Mouse (Mus musculus) erythroid progenitor cell, adult 5-6 weeks (primary cell): ENCODE measurements around the gene Atad3a. TPM values are rescaled to one million over a fixed set of nuclear protein-coding genes. Genes with fewer than 3 reads are reported as not detected.

Experiments used
- ATAC-seq: replicated peaks from 2 replicates; pipeline ENCODE4 v1.8.0; 2016; ENCODE audit warnings: moderate number of reproducible peaks, mild to moderate bottlenecking, moderate TSS enrichment, inconsistent platforms; ENCODE audit not compliant: poor library complexity, low FRiP score, severe bottlenecking
- total RNA-seq, 2 experiments: library from RNA; stranded (forward) in 1 of 2; stranded (reverse) in 1 of 2; fragments of 150-400 nt in 1 of 2; fragments of 186-747, 209-891 nt in 1 of 2; gene quantifications; 2 replicates each; pipeline versions ENCODE4 v1.2.3 to v1.2.4; 2015 to 2017; ENCODE audit warnings: low replicate concordance in 2 of 2

The Atad3a gene
- total RNA-seq, 2 experiments from 2014 or later, result 0.84 to 5.1 TPM

DNA sequence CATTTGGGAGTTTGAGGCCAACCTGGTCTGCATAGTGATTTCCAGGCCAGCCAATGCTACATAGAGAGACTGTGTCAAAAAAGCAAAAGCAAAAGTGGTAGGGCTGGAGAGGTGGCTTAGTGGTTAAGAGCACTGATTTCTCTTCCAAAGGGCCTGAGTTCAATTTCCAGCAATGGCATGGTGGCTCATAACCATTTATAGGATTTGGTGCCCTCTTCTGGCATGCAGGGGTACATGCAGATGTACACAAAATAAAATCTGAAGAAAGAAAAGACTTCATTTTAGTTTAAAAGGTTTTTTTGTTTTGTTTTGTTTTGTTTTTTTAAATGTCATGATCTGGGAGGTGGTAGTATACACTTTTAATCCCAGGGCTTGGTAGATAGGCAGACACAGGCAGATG lies 60.5 kb downstream of the Atad3a start:
- ATAC-seq, result no peak

DNA sequence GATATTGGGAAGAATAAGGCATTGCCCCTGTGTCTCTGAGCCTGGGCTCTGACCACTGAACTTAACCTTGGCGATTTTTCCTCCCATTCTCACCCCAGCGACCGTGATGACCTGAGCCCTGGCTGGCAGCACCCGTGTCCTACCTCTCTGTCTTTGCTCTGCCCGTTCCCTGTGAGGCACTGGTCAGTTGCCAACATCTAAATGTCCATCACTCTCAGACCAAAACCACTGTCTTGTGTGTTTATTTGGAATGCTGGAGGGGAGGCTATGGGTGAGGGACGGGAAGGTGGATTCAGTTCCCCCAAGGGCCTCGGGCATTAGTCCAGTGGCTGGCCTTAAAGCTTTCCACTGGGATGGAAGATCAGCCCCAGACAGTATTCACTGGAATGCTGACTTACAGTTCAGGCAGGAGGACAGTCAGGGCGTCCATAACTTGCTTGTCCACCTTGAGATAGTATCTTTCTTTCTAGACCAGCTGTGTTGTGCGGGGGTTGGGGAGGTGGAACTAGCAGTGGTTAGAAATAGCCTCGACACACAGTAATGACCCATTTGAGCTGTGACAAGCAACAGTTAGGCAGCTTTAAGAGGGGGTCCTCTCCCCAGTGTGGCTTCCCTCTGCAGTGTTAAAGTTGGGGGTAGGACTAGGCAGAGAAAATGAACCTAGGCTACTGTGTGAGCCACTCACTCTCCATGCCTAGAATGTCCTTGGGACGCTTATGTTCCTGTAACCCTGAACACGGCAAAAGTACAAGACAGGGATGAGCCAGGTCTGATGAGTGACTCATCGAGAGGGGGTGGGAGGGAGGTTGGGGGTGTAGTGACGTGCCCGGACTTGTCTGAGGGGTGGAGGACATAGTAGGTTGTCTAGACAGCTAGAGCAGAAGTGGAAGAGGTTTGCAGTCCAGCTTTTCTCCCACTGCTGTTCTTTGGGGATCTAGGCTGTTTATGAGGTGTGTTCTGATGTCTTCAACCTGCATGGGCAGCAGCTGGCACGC lies 64.3 kb downstream of the Atad3a start:
- no peak for ATAC-seq

DNA sequence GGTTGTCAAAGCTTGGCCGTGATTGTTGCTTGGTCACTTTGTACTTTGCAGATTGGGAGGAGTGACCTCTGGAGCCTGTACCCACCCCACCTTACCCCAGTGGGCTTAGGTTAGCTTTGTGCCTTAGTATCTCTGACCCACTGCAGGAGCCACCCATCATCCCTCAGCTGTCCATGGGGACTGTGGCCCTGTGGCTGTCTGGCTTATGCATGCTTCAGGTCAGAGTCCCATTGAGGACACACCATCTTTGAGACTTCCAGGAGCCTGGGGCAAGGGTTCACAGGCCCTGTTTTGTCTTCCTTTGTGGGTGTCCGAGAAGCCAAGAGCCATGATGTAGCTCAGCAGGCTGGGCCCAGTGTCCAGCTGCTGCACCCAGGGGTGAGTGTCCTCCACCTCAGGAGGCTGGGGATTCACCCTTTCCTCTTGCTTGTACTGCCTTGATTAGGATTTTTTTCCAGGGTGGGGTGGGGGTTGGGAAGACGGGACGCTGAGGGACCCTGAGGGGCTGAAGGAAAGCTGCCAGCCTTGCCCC lies 65.3 kb downstream of the Atad3a start:
- ATAC-seq, result no peak

DNA sequence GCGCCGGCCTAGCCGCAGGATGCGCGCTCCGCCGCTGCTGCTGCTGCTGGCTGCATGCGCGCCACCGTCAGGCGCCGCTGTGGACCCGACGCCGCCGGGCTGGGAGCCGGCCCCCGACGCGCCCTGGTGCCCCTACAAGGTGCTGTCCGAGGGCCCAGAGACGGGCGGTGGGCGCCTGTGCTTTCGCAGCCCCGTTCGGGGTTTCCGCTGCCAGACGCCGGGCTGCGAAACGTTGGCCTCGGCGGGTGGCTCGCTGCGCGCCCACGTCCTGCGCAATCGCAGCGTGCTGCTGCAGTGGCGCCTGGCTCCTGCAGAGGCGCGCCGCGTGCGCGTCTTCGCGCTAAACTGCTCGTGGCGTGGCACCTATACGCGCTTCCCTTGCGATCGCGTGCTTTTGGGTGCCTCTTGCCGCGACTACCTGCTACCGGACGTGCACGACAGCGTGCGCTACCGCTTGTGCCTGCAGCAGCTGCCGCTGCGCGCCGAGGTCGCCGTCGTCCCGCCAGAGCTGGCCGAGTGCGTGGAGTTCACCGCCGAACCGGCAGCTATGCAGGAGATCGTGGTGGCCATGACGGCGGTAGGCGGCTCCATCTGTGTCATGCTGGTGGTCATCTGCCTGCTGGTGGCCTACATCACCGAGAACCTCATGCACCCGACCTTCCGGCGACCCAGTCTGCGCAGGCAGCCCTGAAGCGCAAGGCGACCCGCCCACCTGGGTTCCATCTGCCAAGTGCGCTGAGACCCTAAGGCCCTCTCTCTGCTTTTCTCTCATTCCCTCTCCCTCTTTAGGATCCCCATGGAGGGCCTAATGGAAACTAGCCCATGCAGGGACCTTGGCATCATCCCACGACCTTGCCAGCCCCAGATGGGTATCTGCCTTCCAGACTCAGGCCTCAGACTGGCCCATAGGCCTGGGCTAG lies 66.2 kb downstream of the Atad3a start:
- ATAC-seq, result no peak

DNA sequence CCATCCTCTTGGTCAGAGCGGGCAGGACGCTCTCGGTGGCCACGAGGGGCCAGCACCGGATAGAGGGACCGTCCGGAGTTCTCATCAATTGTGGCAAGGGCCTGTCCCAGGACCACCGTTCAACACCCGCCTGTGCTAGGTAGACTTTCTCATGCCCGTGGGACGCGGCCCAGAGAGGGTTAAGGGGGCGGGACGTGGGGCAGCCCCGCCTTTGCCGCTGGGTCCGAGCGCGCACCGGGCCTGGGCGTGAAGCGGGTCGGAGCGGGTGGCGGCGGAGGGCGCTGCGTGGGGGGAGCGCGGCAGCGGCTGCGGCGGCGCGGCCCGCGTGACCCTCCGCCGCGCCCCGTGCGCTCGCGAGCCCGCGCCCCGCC lies 66.8 kb downstream of the Atad3a start, which contains the start of gene Fndc10:
Gene Fndc10 (plus strand): TSS at position 232 of the 371 bp plus-strand sequence.
- no peak for ATAC-seq

DNA sequence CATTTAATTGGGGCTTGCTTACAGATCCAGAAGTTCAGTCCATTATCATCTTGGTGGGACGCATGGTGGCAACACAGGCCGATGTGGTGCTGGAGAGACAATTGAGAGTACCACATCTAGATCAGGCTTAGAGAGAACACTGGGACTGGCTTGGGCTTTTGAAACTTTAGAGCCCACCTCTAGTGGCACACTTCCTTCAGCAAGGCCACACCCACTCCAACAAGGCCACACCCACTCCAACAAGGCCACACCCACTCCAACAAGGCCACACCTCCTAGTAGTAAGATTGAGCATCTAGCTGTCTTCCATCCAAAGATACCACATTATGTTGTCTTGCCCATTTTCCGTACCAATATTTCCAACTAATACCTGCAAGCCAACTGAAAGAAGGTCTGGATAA lies 68.5 kb downstream of the Atad3a start:
- no peak for ATAC-seq

Other genes with a start within 250 kb of the Atad3a start
- 25.9 and 26.0 TPM in 2 replicates for gene Nadk, start 198.7 kb downstream of the Atad3a start, total RNA-seq (2015; ENCODE audit: low replicate concordance)
- 9.9 and 12.9 TPM in 2 replicates for gene Nadk, start 198.7 kb downstream of the Atad3a start, total RNA-seq (2017; ENCODE audit: low replicate concordance)
- 10.9 and 31.4 TPM in 2 replicates for gene Slc35e2, start 159.7 kb downstream of the Atad3a start, total RNA-seq (2015; ENCODE audit: low replicate concordance)
- 12.2 and 14.1 TPM in 2 replicates for gene Slc35e2, start 159.7 kb downstream of the Atad3a start, total RNA-seq (2017; ENCODE audit: low replicate concordance)
- gene Cdk11b, start 136.2 kb downstream of the Atad3a start, total RNA-seq (2015; ENCODE audit: low replicate concordance), result 28.5 and 59.5 TPM in 2 replicates
- gene Cdk11b, start 136.2 kb downstream of the Atad3a start, total RNA-seq (2017; ENCODE audit: low replicate concordance), result 53.6 and 56.3 TPM in 2 replicates
- not detected in 2 replicates for gene Gm10563, start 115.7 kb downstream of the Atad3a start, total RNA-seq (2015; ENCODE audit: low replicate concordance)
- gene Gm10563, start 115.7 kb downstream of the Atad3a start, total RNA-seq (2017; ENCODE audit: low replicate concordance), result not detected in 2 replicates
- not detected in 2 replicates for gene Mmp23, start 107.7 kb downstream of the Atad3a start, total RNA-seq (2015; ENCODE audit: low replicate concordance)
- not detected in 2 replicates for gene Mmp23, start 107.7 kb downstream of the Atad3a start, total RNA-seq (2017; ENCODE audit: low replicate concordance)
- 0.84 and 2.9 TPM in 2 replicates for gene Mib2, start 91.9 kb downstream of the Atad3a start, total RNA-seq (2015; ENCODE audit: low replicate concordance)
- 3.2 and 6.6 TPM in 2 replicates for gene Mib2, start 91.9 kb downstream of the Atad3a start, total RNA-seq (2017; ENCODE audit: low replicate concordance)
- gene Fndc10, start 66.8 kb downstream of the Atad3a start, total RNA-seq (2015; ENCODE audit: low replicate concordance), result not detected in 2 replicates
- gene Fndc10, start 66.8 kb downstream of the Atad3a start, total RNA-seq (2017; ENCODE audit: low replicate concordance), result not detected in 2 replicates
- 44.9 and 65.6 TPM in 2 replicates for gene Ssu72, start 56.3 kb downstream of the Atad3a start, total RNA-seq (2015; ENCODE audit: low replicate concordance)
- 37.0 and 57.2 TPM in 2 replicates for gene Ssu72, start 56.3 kb downstream of the Atad3a start, total RNA-seq (2017; ENCODE audit: low replicate concordance)
- gene Tmem240, start 26.3 kb downstream of the Atad3a start, total RNA-seq (2015; ENCODE audit: low replicate concordance), result not detected in 2 replicates
- not detected in 2 replicates for gene Tmem240, start 26.3 kb downstream of the Atad3a start, total RNA-seq (2017; ENCODE audit: low replicate concordance)
- gene Vwa1, start 13.6 kb upstream of the Atad3a start, total RNA-seq (2015; ENCODE audit: low replicate concordance), result not detected in 2 replicates
- 0.68 TPM in 1 of 2 replicates, not detected in the other for gene Vwa1, start 13.6 kb upstream of the Atad3a start, total RNA-seq (2017; ENCODE audit: low replicate concordance)
- gene Tmem88b, start 24.8 kb upstream of the Atad3a start, total RNA-seq (2015; ENCODE audit: low replicate concordance), result 0.42 and 1.1 TPM in 2 replicates
- 0.83 and 1.3 TPM in 2 replicates for gene Tmem88b, start 24.8 kb upstream of the Atad3a start, total RNA-seq (2017; ENCODE audit: low replicate concordance)
- not detected in 2 replicates for gene Ankrd65, start 29.3 kb upstream of the Atad3a start, total RNA-seq (2015; ENCODE audit: low replicate concordance)
- 1.0 and 9.8 TPM in 2 replicates for gene Ankrd65, start 29.3 kb upstream of the Atad3a start, total RNA-seq (2017; ENCODE audit: low replicate concordance)
- 127 and 129 TPM in 2 replicates for gene Mrpl20, start 41.8 kb upstream of the Atad3a start, total RNA-seq (2015; ENCODE audit: low replicate concordance)
- gene Mrpl20, start 41.8 kb upstream of the Atad3a start, total RNA-seq (2017; ENCODE audit: low replicate concordance), result 30.7 and 31.2 TPM in 2 replicates
- gene Ccnl2, start 51.4 kb upstream of the Atad3a start, total RNA-seq (2015; ENCODE audit: low replicate concordance), result 258 and 265 TPM in 2 replicates
- 262 and 283 TPM in 2 replicates for gene Ccnl2, start 51.4 kb upstream of the Atad3a start, total RNA-seq (2017; ENCODE audit: low replicate concordance)
- 47.2 and 63.7 TPM in 2 replicates for gene Aurkaip1, start 70.2 kb upstream of the Atad3a start, total RNA-seq (2015; ENCODE audit: low replicate concordance)
- gene Aurkaip1, start 70.2 kb upstream of the Atad3a start, total RNA-seq (2017; ENCODE audit: low replicate concordance), result 69.4 and 71.4 TPM in 2 replicates
- gene Mxra8, start 78.6 kb upstream of the Atad3a start, total RNA-seq (2015; ENCODE audit: low replicate concordance), result not detected in 2 replicates
- gene Mxra8, start 78.6 kb upstream of the Atad3a start, total RNA-seq (2017; ENCODE audit: low replicate concordance), result not detected in 2 replicates
- gene Dvl1, start 86.3 kb upstream of the Atad3a start, total RNA-seq (2015; ENCODE audit: low replicate concordance), result 20.9 and 26.0 TPM in 2 replicates
- gene Dvl1, start 86.3 kb upstream of the Atad3a start, total RNA-seq (2017; ENCODE audit: low replicate concordance), result 19.5 and 22.4 TPM in 2 replicates
- 0.84 and 1.1 TPM in 2 replicates for gene Tas1r3, start 102.3 kb upstream of the Atad3a start, total RNA-seq (2015; ENCODE audit: low replicate concordance)
- gene Tas1r3, start 102.3 kb upstream of the Atad3a start, total RNA-seq (2017; ENCODE audit: low replicate concordance), result 0.26 and 2.3 TPM in 2 replicates
- gene Cptp, start 108.3 kb upstream of the Atad3a start, total RNA-seq (2015; ENCODE audit: low replicate concordance), result 3.4 and 9.4 TPM in 2 replicates
- 5.6 and 12.6 TPM in 2 replicates for gene Cptp, start 108.3 kb upstream of the Atad3a start, total RNA-seq (2017; ENCODE audit: low replicate concordance)
- gene Ints11, start 108.5 kb upstream of the Atad3a start, total RNA-seq (2015; ENCODE audit: low replicate concordance), result 14.7 and 28.8 TPM in 2 replicates
- gene Ints11, start 108.5 kb upstream of the Atad3a start, total RNA-seq (2017; ENCODE audit: low replicate concordance), result 7.9 and 33.2 TPM in 2 replicates
- gene Pusl1, start 130.7 kb upstream of the Atad3a start, total RNA-seq (2015; ENCODE audit: low replicate concordance), result 2.2 and 5.4 TPM in 2 replicates
- 4.6 and 9.8 TPM in 2 replicates for gene Pusl1, start 130.7 kb upstream of the Atad3a start, total RNA-seq (2017; ENCODE audit: low replicate concordance)
- 30.2 and 49.0 TPM in 2 replicates for gene Acap3, start 130.7 kb upstream of the Atad3a start, total RNA-seq (2015; ENCODE audit: low replicate concordance)
- 31.5 and 42.0 TPM in 2 replicates for gene Acap3, start 130.7 kb upstream of the Atad3a start, total RNA-seq (2017; ENCODE audit: low replicate concordance)
- gene Ube2j2, start 182.7 kb upstream of the Atad3a start, total RNA-seq (2015; ENCODE audit: low replicate concordance), result 19.1 and 47.8 TPM in 2 replicates
- 53.7 and 91.5 TPM in 2 replicates for gene Ube2j2, start 182.7 kb upstream of the Atad3a start, total RNA-seq (2017; ENCODE audit: low replicate concordance)
- gene C1qtnf12, start 201.2 kb upstream of the Atad3a start, total RNA-seq (2015; ENCODE audit: low replicate concordance), result 132 and 160 TPM in 2 replicates
- gene C1qtnf12, start 201.2 kb upstream of the Atad3a start, total RNA-seq (2017; ENCODE audit: low replicate concordance), result 31.2 and 41.1 TPM in 2 replicates
- gene B3galt6, start 231.6 kb upstream of the Atad3a start, total RNA-seq (2015; ENCODE audit: low replicate concordance), result 1.3 and 5.8 TPM in 2 replicates
- gene B3galt6, start 231.6 kb upstream of the Atad3a start, total RNA-seq (2017; ENCODE audit: low replicate concordance), result 2.3 TPM in 2 replicates
- 31.4 and 59.1 TPM in 2 replicates for gene Sdf4, start 231.8 kb upstream of the Atad3a start, total RNA-seq (2015; ENCODE audit: low replicate concordance)
- 92.1 and 127 TPM in 2 replicates for gene Sdf4, start 231.8 kb upstream of the Atad3a start, total RNA-seq (2017; ENCODE audit: low replicate concordance)